22 mouse cellular contexts compared by ENCODE assay signal in the genomic region with DNA sequence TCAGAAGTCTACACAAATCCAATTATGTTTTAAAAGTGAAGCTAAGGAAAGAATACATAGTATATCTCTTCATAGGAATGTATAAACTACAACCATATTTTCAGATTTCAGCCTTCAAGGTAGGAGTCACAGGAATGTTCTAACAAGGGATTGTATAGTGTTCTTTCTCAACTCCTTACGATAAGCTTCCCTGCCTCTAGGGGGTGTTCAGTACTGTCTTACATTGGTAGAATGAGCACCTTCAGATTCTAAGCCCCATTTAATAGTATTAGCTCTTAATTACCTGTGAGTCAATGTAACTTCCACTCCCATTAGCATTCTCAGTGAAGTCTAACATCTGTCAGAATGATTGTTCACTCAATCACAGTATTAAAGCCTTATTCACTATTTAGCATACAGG.
DNase-seq lines count a peak whose midpoint lies in the region; ATAC-seq and TF ChIP-seq lines count a peak whose summit lies in the region.
"Had no signal": no experiment of that assay in that cellular context is flagged by ENCODE, and none has a peak within 500 bp of the region (broad histone marks: within the 10 kb centered on the region; RNA-seq: fewer than 3 reads in every experiment).

No protein-coding gene starts in this region.

- H3K9ac ChIP-seq in heart, adult 2 months (ENCODE audit: low read depth, low read length): no peak overlapping the region
- H3K9ac ChIP-seq in CH12.LX (ENCODE audit: insufficient read depth, low read depth): no peak overlapping the region
- H3K9ac ChIP-seq: embryonic facial prominence, embryonic 12.5 days; heart, embryonic 13.5 days; kidney, embryonic 15.5 days had no signal

- no peak overlapping the region; the same call in 1 of the 2 replicates for H3K4me2 ChIP-seq in CH12.LX (ENCODE audit: insufficient read depth, low read depth, poor library complexity, severe bottlenecking)
- H3K4me2 ChIP-seq: embryonic facial prominence, embryonic 12.5 days; heart, embryonic 13.5 days; kidney, embryonic 15.5 days had no signal

- H3K27ac ChIP-seq in heart, adult 2 months: no peak overlapping the region
- no peak overlapping the region for H3K27ac ChIP-seq in layer of hippocampus, adult 2 months
- no peak overlapping the region for H3K27ac ChIP-seq in CH12.LX (ENCODE audit: insufficient read depth, low read depth)
- H3K27ac ChIP-seq: embryonic facial prominence, embryonic 12.5 days; heart, embryonic 13.5 days; kidney, embryonic 15.5 days had no signal

- in situ Hi-C loops in CH12.LX (cut with MboI; ENCODE audit: low pct_ligation_motif_present, low pct_unique_long_range_greater_than_20kb, low sequenced_read_pairs) (no loop called here), Patski (cut with MboI; ENCODE audit: low pct_unique_long_range_greater_than_20kb) (no loop called here)

- intact Hi-C loops in heart, adult 2 months (cut with DNase I): no loop called here
- intact Hi-C loops in heart, postnatal 10 days (cut with DNase I): no loop called here

- no peaks in the 10 kb centered on the region for H3K79me2 ChIP-seq in heart, adult 2 months (replicated peaks; ENCODE audit: control insufficient read depth, insufficient read depth, low read length)
- H3K79me2 ChIP-seq in CH12.LX (replicated peaks; ENCODE audit: control insufficient read depth, extremely low read depth, insufficient read depth, poor library complexity, severe bottlenecking): no peaks in the 10 kb centered on the region

- no peaks in the 10 kb centered on the region for H3K27me3 ChIP-seq in heart, adult 2 months (ENCODE audit: control insufficient read depth, insufficient read depth, low read length)
- H3K27me3 ChIP-seq in CH12.LX (replicated peaks) (no peaks in the 10 kb centered on the region), Patski (no peaks in the 10 kb centered on the region)
- H3K27me3 ChIP-seq: embryonic facial prominence, embryonic 12.5 days; heart, embryonic 13.5 days; kidney, embryonic 15.5 days had no signal

- no peak for DNase-seq in heart, adult 2 months
- DNase-seq in heart, postnatal 10 days: no peak
- no peak for DNase-seq in layer of hippocampus, adult 2 months (ENCODE audit: low spot score in 2 of 2)
- no peak for DNase-seq in layer of hippocampus, adult 11-12 months (ENCODE audit: low spot score)
- DNase-seq in CH12.LX (ENCODE audit: extremely low read depth) (peak; percentile 6), Patski (ENCODE audit: low read depth, low spot score) (no peak)
- no peak for DNase-seq in left cerebral cortex, adult 8-10 months (ENCODE audit: low spot score in 2 of 2)
- DNase-seq: adrenal gland, postnatal 14 days; cerebellum, adult 11-12 months; cerebellum, postnatal 14 days; embryo, embryonic 11 days; gastrocnemius, postnatal 36 days; kidney, adult 11 months; kidney, postnatal 36 days; layer of hippocampus, postnatal 36 days; liver; lung, postnatal 10 days; midbrain, embryonic 14.5 days; thymus, postnatal 4 days had no signal

- TF ChIP-seq RAD21 in CH12.LX (IDR thresholded peaks at IDR 0.05; ENCODE audit: low read depth, low read length): peak; percentile 63

- POLR2A ChIA-PET in Patski (lab: Charles Lee): no interaction called here

- TF ChIP-seq CTCF in heart, adult 2 months (IDR thresholded peaks at IDR 0.05): peak; percentile 40
- TF ChIP-seq CTCF in layer of hippocampus, adult 2 months (conservative IDR thresholded peaks at IDR 0.05): peak; percentile 43; the same call in 1 of the 2 replicates
- TF ChIP-seq CTCF in CH12.LX (conservative IDR thresholded peaks at IDR 0.05 in 1 of 2, IDR thresholded peaks at IDR 0.05 in 1 of 2; ENCODE audit: low read depth in 2 of 2, low read length in 2 of 2) (peak in 1 of 2 experiments; percentile 53; a peak in 2 of 4 replicates), Patski (IDR thresholded peaks at IDR 0.05) (peak; percentile 8)

- no peak for TF ChIP-seq EP300 in heart, adult 2 months (IDR thresholded peaks at IDR 0.05; ENCODE audit: insufficient read depth, low read depth, low read length)
- TF ChIP-seq EP300 in CH12.LX (IDR thresholded peaks at IDR 0.05; ENCODE audit: low read length): no peak

- dilution Hi-C loops in CH12.LX (cut with MboI; ENCODE audit: extremely low pct_ligation_motif_present, extremely low pct_unique_long_range_greater_than_20kb, low sequenced_read_pairs): no loop called here

- H3K36me3 ChIP-seq in heart, adult 2 months (ENCODE audit: control insufficient read depth, insufficient read depth, low read length): no peaks in the 10 kb centered on the region
- no peaks in the 10 kb centered on the region for H3K36me3 ChIP-seq in CH12.LX (replicated peaks in 1 of 2; ENCODE audit: control insufficient read depth in 1 of 2, insufficient read depth in 1 of 2, low read length in 1 of 2)
- H3K36me3 ChIP-seq: embryonic facial prominence, embryonic 12.5 days; heart, embryonic 13.5 days; kidney, embryonic 15.5 days had no signal

- TF ChIP-seq POLR2A in heart, adult 2 months (IDR thresholded peaks at IDR 0.05; ENCODE audit: insufficient read depth, low read depth, low read length): no peak
- TF ChIP-seq POLR2A in CH12.LX (IDR thresholded peaks at IDR 0.05; ENCODE audit: low read depth, low read length): no peak

- WGBS in heart, adult 2 months: 88% methylated on average over 1 of the region's 1 CpGs

- ATAC-seq in Patski: no peak

- CTCF ChIA-PET in Patski (lab: Charles Lee): interaction anchor here (1.1 to 1.4 kb wide), 2 partner anchors 364 to 415 kb away, joined by 3 to 4 read pairs; no protein-coding TSS in a partner anchor

- H3K9me3 ChIP-seq in CH12.LX (replicated peaks; ENCODE audit: low read length): no peaks in the 10 kb centered on the region
- H3K9me3 ChIP-seq: embryonic facial prominence, embryonic 12.5 days; heart, embryonic 13.5 days; kidney, embryonic 15.5 days had no signal

- no peaks in the 10 kb centered on the region; the same call in 1 of the 2 replicates for H3K4me1 ChIP-seq in heart, adult 2 months (ENCODE audit: control insufficient read depth, insufficient read depth, low read length)
- H3K4me1 ChIP-seq in CH12.LX (ENCODE audit: control insufficient read depth in 1 of 2, insufficient read depth in 2 of 2): peaks cover 15 to 39% of the 10 kb centered on the region in 2 experiments
- H3K4me1 ChIP-seq: kidney, embryonic 15.5 days had no signal

- H3K4me3 ChIP-seq in heart, adult 2 months: no peak overlapping the region
- H3K4me3 ChIP-seq in layer of hippocampus, adult 2 months: no peak overlapping the region
- no peak overlapping the region for H3K4me3 ChIP-seq in CH12.LX (replicated peaks in 1 of 3; ENCODE audit: low read depth in 2 of 3, low read length in 2 of 3, poor library complexity in 1 of 3)
- H3K4me3 ChIP-seq: embryonic facial prominence, embryonic 12.5 days; heart, embryonic 13.5 days; kidney, embryonic 15.5 days had no signal

TF ChIP-seq in CH12.LX, 34 proteins besides CTCF, POLR2A, EP300 and RAD21:
- TF ChIP-seq MEF2A (IDR thresholded peaks at IDR 0.05; ENCODE audit: borderline replicate concordance, low read depth, low read length) (no peak), USF1 (IDR thresholded peaks at IDR 0.05; ENCODE audit: low read depth, low read length) (no peak), JUND (conservative IDR thresholded peaks at IDR 0.05; ENCODE audit: low read depth, low read length) (no peak), IRF4 (IDR thresholded peaks at IDR 0.05; ENCODE audit: low read depth, low read length) (no peak), SMC3 (IDR thresholded peaks at IDR 0.05; ENCODE audit: low read depth, low read length) (peak; percentile 38)
